Mouse (Mus musculus): ENCODE data around the gene Gm8232. TPM values are rescaled to one million over a fixed set of nuclear protein-coding genes. Genes with fewer than 3 reads are reported as not detected.
"Not testable (repeated sequence)": the region's sequence is repeated elsewhere in the genome, so short reads cannot be mapped to it uniquely, and the experiment has no call there.

Gm8232 gene
- not detected for total RNA-seq (2021)
- long read RNA-seq, experiment 1: 0 reads
- long read RNA-seq, experiment 2: 0 reads

DNA sequence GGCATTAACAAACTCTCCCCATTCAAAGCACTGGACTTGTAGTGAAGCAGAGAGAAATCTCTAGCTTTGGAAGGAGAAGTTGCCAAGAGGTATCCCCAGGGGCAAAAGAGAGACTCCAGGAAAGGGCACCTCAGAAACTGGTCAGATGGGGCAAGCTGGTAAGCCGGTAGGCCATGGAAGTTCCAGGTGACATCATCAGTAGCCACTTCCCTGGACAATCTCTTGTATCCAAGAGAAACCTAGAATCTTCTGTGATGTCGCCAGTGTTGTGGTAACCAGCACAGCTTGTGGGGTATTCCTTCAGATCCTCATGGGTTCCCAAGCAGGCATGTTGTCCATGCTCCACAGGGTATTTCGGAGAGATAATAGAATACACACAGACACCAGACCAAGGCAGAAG lies at the start of gene Gm8232:
Gene Gm8232 (plus strand): TSS at position 301 of the 400 bp plus-strand sequence.
- not testable (repeated sequence) for H3K27ac ChIP-seq; H3K4me3 ChIP-seq; DNase-seq (ENCODE audit: low spot score in 2 of 2)

DNA sequence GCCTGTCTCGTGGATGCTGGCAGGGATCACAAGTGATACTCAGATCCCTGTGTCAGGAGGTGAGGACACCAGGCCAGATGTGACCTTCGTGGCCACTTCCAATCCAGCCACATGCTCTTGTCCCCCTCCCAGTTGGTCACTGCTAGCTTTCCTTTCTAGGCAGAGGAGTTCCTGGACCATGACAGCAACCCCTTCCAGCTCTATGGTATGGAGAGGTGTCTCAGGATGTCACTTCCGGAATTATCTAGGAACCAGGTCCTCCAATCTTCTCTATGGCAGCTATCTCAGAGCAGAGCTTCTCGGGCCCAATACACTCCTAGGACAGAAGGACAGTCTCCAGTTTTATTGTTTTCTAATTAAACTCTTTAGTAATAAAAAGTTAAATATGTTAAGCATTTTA lies 49.2 kb upstream of the Gm8232 start:
- H3K27ac ChIP-seq; H3K4me3 ChIP-seq; DNase-seq (ENCODE audit: low spot score in 2 of 2): not testable (repeated sequence)

GRCm38 (mm10) chr14:44410588-44410987 lies 22.8 kb upstream of the Gm8232 start, which contains the start of gene Gm3371:
Gm3371 (minus strand) TSS chr14:44410688.
- DNase-seq (ENCODE audit: low spot score in 2 of 2); H3K27ac ChIP-seq; H3K4me3 ChIP-seq: not testable (repeated sequence)

Other genes with a start within 250 kb of the Gm8232 start
- not detected for gene Gm8212, start 236.0 kb upstream of the Gm8232 start, total RNA-seq (2021)
- gene 4930503E14Rik, start 220.4 kb upstream of the Gm8232 start, total RNA-seq (2021): not detected
- gene Gm8220, start 148.1 kb upstream of the Gm8232 start, total RNA-seq (2021): not detected
- gene Gm5930, start 95.1 kb upstream of the Gm8232 start, total RNA-seq (2021): not detected
- not detected for gene Gm8229, start 68.3 kb upstream of the Gm8232 start, total RNA-seq (2021)
- gene Gm3371, start 22.9 kb upstream of the Gm8232 start, total RNA-seq (2021): not detected
- not detected for gene BC061237, start 58.8 kb downstream of the Gm8232 start, total RNA-seq (2021)
- gene Gm17093, start 84.6 kb downstream of the Gm8232 start, total RNA-seq (2021): not detected
- gene Gm8247, start 149.5 kb downstream of the Gm8232 start, total RNA-seq (2021): not detected
- gene Gm5624, start 194.3 kb downstream of the Gm8232 start, total RNA-seq (2021): not detected

All from layer of hippocampus, adult 2 months (tissue).